Mouse (Mus musculus) thymus, adult 18-20 months (tissue): Measurements from ENCODE around the gene Tspan8.
"Not testable (repeated sequence)": the region's sequence is repeated elsewhere in the genome, so short reads cannot be mapped to it uniquely, and the experiment has no call there.

Source experiments
- DNase-seq, 2 experiments: peaks; one replicate each; pipeline ENCODE4 v3.0.0; 2022; ENCODE audit warnings: mixed read lengths in 2 of 2

Gene Tspan8

GRCm38 (mm10) chr10:115816511-115816910 is at the start of gene Tspan8:
Tspan8 (plus strand) TSS chr10:115816832.
- DNase-seq: no peak

GRCm38 (mm10) chr10:115770032-115770431 is 46.6 kb upstream of the Tspan8 start:
- no peak for DNase-seq

- DNase-seq: no peak
These were observed 42.2 kb upstream of the Tspan8 start for GRCm38 (mm10) chr10:115774451-115774850.

- DNase-seq: no peak
These were observed 40.4 kb upstream of the Tspan8 start for GRCm38 (mm10) chr10:115775945-115776905.

- no peak for DNase-seq
These were observed 39.3 kb upstream of the Tspan8 start for GRCm38 (mm10) chr10:115777366-115777765.

- DNase-seq: no peak
These were observed 38.0 kb upstream of the Tspan8 start for GRCm38 (mm10) chr10:115778624-115779023.

GRCm38 (mm10) chr10:115780239-115781016 is 36.2 kb upstream of the Tspan8 start:
- DNase-seq: no peak

GRCm38 (mm10) chr10:115783232-115783631 is 33.4 kb upstream of the Tspan8 start:
- no peak for DNase-seq

- DNase-seq: no peak
These were observed 25.8 kb upstream of the Tspan8 start for GRCm38 (mm10) chr10:115790788-115791187.

- no peak for DNase-seq
These were observed 20.4 kb upstream of the Tspan8 start for GRCm38 (mm10) chr10:115796072-115796788.

GRCm38 (mm10) chr10:115801464-115801863 is 15.2 kb upstream of the Tspan8 start:
- no peak for DNase-seq

- not testable (repeated sequence) for DNase-seq
These were observed 13.6 kb upstream of the Tspan8 start for GRCm38 (mm10) chr10:115803013-115803412.

- no peak for DNase-seq
These were observed 12.9 kb upstream of the Tspan8 start for GRCm38 (mm10) chr10:115803765-115804164.

- DNase-seq: no peak
These were observed 10.6 kb upstream of the Tspan8 start for GRCm38 (mm10) chr10:115805987-115806386.

GRCm38 (mm10) chr10:115809169-115809568 is 7.5 kb upstream of the Tspan8 start:
- no peak for DNase-seq

- no peak for DNase-seq
These were observed 5.1 kb upstream of the Tspan8 start for GRCm38 (mm10) chr10:115811519-115811918.

- no peak for DNase-seq
These were observed 1.8 kb upstream of the Tspan8 start for GRCm38 (mm10) chr10:115814878-115815277.

GRCm38 (mm10) chr10:115817056-115817724 is 558 bp downstream of the Tspan8 start:
- no peak for DNase-seq

- DNase-seq: no peak
These were observed 8.7 kb downstream of the Tspan8 start for GRCm38 (mm10) chr10:115825289-115825688.

- DNase-seq: no peak
These were observed 12.2 kb downstream of the Tspan8 start for GRCm38 (mm10) chr10:115828872-115829271.

- DNase-seq: no peak
These were observed 13.1 kb downstream of the Tspan8 start for GRCm38 (mm10) chr10:115829696-115830095.

GRCm38 (mm10) chr10:115830726-115831125 is 14.1 kb downstream of the Tspan8 start:
- no peak for DNase-seq
